Mouse (Mus musculus): Measurements from ENCODE around the gene Pif1.

Gene Pif1

DNA sequence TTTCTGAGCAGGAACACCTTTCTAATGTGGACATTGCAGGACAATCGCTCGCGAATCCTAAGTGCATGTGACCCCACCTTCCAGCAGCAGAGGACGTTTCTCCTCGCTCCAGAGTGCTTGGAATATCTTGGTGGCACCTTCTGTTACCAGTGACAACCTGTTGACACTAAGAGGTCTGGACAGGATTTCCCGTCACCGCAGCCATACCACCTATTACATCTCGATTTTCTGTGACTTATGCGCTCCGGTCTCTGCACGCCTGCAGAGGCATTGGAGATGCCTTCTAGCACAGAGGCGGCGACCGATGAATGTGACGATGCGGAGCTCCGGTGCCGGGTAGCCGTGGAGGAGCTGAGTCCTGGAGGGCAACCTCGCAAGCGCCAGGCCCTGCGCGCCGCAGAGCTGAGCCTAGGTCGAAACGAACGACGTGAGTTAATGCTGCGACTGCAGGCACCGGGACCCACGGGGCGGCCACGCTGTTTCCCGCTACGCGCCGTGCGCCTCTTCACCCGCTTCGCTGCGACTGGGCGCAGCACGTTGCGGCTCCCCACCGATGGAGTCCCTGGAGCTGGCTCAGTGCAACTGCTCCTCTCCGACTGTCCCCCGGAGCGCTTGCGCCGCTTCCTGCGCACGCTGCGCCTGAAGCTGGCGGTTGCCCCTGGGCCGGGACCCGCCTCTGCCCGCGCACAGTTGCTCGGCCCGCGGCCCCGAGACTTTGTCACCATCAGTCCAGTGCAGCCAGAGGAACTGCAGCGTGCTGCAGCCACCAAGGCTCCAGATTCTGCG, 806 bp downstream of the Pif1 start:
- ATAC-seq (ENCODE audit: insufficient number of reproducible peaks, low FRiP score, low TSS enrichment): peak; percentile 20; the same call in 1 of the 2 replicates

DNA sequence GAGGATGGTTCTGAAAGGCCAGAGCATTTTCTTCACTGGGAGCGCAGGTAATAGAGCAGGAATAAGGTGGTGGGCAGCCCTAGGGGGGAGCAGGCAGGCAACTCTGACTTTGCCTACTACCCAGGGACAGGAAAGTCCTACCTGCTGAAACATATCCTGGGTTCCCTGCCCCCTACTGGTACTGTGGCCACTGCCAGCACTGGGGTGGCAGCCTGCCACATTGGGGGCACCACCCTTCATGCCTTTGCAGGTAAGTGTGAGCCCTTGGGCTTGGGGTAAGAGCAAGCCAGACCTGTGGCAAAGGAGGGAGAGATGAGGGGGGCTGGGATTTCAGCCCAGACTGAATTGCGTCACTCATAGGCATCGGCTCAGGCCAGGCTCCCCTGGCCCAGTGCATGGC, 2.1 kb downstream of the Pif1 start:
- ATAC-seq (ENCODE audit: insufficient number of reproducible peaks, low FRiP score, low TSS enrichment): no peak

DNA sequence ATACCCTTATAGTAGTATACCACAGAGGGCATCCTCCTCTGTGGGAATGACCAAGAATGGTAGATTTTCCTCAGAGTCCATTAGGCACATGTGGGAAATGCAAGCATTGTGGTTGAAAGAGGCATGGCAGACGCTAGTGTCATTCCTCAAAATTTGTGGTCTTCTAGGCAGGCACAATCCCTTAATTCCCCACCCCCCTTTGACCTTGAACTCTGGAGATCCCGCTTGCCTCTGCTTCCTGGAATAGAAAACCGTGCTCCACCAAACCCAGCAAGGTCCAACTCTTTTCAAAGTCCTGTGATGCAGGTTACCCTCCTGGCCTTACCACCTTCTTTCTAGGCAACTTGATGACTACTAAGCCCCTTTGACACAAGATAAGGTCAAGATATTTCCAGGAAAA, 5.8 kb downstream of the Pif1 start:
- ATAC-seq (ENCODE audit: insufficient number of reproducible peaks, low FRiP score, low TSS enrichment): no peak

GRCm38 (mm10) chr9:65593596-65593995, 6.6 kb downstream of the Pif1 start:
- no peak for ATAC-seq (ENCODE audit: insufficient number of reproducible peaks, low FRiP score, low TSS enrichment)

- no peak for ATAC-seq (ENCODE audit: insufficient number of reproducible peaks, low FRiP score, low TSS enrichment)
These were observed 11.8 kb downstream of the Pif1 start for GRCm38 (mm10) chr9:65598765-65599249.

DNA sequence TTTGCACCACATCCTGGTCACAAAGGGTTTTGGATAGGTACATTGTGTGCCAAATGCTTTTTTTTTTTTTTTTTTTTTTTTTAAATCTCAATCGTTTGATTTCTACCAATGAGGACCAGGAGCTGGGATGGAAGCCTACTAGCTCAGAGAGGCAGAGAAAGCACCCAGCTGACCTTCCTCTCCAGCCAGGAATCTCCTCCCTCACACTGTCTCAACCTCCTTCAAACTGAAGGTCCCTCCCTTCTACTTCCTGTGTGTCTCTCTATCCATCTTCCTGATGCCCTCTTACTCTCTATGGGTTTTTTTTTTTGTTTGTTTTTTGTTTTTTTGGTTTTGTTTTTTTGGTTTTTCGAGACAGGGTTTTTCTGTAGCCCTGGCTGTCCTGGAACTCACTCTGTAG, 14.0 kb downstream of the Pif1 start:
- no peak for ATAC-seq (ENCODE audit: insufficient number of reproducible peaks, low FRiP score, low TSS enrichment)

DNA sequence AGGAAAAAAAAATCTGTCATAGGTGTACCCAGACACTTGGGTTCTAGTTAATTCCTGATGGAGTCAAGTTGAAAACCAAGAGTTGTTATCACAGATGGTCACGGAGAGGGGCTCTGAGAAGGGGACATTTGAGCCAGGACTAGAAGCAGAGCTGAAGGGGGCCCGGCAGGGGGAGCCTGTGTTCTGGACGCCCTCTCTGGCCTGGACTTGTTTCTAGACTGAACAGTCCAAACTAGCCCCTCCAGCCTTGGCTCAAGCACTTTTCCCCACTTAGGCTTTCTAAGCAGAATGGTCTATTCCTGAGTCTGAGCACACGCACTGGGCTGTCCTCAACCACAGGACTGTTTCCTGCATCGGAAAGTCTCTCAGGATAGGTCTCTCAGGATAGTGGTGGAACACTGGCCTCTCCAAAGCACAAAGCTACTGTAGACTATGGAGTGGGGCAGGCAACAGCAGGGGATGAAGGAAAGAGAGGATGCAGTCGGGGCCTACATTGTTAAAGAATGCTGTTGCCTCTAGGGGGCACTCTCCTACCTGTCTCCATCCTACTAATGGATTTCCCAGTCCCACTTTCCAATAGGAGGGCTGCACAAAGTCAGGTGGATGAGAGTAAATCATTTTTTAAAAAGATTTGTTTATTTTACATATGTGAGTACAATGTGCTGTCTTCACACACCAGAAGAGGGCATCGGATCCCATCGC, 16.6 kb downstream of the Pif1 start:
- no peak for ATAC-seq (ENCODE audit: insufficient number of reproducible peaks, low FRiP score, low TSS enrichment)

GRCm38 (mm10) chr9:65605471-65606136, 18.6 kb downstream of the Pif1 start:
- ATAC-seq (ENCODE audit: insufficient number of reproducible peaks, low FRiP score, low TSS enrichment): peak; percentile 40; the same call in 1 of the 2 replicates

DNA sequence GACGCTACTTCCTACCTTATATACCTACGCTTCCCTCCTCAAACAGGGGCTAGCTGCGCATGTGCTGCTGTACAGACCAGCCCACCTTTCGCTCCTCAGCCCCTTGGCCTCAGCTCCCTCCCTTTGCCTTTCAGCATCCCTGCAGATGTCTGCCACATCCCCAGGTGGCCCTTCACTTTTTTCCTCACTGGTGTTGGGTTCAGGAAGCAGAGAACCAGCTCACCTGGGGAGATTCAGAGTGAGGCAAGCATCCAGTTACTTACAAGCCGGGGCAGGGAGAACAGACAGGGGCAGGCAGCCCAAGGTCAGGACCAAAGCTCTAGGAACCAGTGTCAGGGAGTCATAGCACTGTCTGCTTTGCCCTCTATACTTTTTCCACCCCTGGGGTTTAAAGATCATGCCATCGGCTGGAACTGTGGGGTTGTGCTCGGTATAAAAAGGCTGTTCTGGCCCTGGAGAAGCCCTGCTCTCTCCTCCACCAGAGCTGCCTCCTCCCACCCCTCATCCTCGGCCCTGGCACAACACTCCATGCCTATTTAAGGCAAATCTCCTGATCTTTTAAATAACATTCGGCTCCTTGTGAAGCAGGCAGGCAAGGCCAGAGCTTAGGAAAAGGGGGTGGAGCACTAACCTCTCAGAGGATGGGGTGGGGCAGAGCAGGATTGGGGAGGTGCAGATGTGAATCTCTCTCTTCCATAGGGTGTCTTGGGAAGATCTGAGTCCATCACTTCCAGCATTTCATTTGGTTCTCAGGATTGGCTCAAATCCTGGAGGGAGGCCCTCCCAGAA, 19.6 kb downstream of the Pif1 start:
- ATAC-seq (ENCODE audit: insufficient number of reproducible peaks, low FRiP score, low TSS enrichment): no peak

- ATAC-seq (ENCODE audit: insufficient number of reproducible peaks, low FRiP score, low TSS enrichment): no peak
These were observed 20.2 kb downstream of the Pif1 start for GRCm38 (mm10) chr9:65607120-65607519.

DNA sequence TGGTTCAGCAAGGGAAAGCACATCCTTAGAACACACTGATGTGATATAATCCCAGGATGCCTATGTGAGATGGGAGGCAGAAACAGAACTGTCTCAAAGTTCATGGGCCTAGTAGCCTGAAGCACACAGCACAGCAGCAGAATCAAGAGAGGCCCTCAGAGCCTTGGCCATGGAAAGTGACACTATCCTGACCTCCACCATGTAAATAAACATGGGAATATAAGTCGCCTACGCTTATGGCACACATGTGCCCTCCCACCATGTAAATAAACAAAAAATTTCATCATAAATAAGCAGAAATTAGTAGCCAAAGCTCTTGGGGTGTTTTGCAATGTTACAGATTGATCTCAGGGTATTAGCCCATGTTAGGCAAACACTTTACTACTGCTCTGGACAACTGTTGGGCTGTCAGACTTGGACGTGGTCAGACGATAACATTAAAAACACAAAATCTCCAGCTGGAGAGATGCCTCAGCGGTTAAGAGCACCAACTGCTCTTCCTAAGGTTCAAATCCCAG, 25.1 kb downstream of the Pif1 start:
- ATAC-seq (ENCODE audit: insufficient number of reproducible peaks, low FRiP score, low TSS enrichment): no peak

DNA sequence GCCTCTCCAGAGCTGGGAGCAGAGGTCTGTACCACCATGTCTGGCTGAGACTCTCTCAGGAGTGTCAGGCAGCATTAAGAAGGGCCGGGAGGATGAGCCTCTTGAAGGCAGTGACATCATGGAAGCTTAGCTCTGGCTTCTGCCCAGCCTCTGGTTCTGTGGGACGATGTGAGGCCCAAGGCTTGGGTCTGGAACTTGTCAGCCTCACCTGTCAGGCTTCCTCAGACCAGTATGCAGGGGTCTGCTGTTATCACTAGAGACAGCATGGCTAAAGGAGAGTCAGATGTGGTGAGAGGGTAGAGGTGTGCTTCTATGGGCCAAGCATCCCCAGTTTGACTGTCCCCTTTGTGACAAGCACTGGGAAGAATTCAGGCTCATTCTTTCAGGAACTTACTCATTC, 26.1 kb downstream of the Pif1 start:
- no peak for ATAC-seq (ENCODE audit: insufficient number of reproducible peaks, low FRiP score, low TSS enrichment)

DNA sequence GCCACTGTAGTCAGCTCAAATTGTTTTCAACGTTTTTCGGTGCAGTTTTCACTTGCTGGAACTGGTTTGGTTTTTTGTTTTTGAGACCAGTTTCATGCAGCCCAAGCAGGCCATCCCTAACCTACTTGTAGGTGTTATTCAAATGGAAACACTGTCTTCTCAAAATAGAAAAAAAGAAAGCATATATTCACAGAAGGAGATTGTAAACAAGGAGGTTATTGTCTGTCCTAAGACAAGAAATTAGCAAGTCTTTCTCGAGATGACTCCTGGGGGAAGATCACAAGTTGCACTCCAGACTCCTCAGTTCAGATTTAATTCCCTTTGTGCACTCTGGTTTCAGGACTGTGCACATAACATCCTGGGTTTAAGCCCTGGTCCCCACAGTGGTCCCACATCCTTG, 32.4 kb downstream of the Pif1 start:
- no peak for ATAC-seq (ENCODE audit: insufficient number of reproducible peaks, low FRiP score, low TSS enrichment)

DNA sequence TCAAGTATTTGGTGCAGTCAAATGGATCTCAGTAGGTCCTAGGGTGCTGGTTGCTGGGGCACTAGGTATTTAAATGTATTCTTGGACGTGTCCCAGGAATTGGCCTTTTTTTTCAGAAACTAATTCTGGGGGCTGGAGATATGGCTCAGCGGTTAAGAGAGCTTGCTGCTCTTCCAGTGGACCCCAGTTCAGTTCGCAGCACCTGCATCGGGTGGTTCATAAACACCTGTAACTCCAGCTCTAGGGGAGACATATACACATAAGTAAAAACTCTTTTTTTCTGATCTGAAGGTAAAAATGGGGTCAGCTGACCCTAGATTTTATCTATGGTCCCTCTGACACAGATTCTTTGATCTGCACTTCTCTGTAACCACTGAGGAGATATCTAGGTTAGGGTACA, 34.2 kb downstream of the Pif1 start:
- ATAC-seq (ENCODE audit: insufficient number of reproducible peaks, low FRiP score, low TSS enrichment): no peak

DNA sequence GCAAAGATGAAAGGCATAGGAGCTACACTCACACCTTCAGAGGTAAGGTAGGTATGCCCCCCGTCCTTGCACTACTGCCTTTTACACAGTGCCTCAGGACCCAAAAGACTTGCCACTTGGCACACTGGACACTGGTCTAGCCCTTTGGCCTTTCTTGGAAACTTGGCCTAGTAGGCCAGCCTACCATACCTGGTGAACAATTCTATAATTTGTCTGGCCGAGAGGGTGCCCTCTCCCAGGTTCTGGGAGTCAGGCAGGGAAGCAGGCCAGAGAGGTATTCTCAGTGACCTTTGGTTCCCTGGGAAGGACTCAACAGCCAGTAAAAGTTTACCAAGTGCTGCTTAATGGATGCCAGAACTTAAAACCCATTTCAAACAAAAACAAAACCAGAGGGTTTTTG, 34.7 kb downstream of the Pif1 start:
- ATAC-seq (ENCODE audit: insufficient number of reproducible peaks, low FRiP score, low TSS enrichment): no peak

DNA sequence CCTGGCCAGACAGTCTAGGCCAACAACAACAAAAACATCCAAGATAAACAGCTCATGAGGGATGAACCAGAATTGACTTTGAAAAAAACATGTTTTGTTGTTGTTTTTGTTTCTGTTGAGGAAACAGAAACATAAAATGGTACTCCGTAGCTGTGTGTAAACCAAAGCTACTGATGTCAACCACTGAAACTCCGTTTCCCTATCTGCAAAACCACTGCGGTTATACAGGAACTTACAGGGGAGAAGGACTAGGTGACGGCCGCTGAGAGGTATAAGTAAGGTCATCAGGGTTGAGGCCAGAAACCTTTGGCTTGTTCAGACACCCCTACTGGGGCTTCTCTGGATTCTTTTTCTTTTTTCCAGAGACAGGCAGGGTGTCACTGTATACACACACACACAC, 35.9 kb downstream of the Pif1 start:
- ATAC-seq (ENCODE audit: insufficient number of reproducible peaks, low FRiP score, low TSS enrichment): no peak

DNA sequence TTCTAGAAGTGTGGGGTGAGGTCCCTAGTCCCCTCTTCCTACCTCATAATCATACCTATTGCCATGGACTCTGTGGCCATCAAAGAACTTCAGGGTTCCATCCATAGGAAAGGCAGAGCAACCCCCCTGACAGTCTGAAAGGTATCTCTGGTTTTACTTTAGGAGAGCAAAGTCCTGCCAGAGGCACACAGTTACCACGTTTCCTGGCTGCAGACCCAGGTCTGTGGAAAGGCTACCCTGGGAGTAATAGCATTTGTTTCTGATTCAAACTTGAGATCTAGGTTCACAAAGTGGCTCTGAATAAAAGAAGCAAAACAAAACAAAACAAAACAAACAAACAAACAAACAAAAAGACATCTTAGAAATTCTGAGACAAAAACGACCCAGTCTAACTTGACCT, 37.3 kb downstream of the Pif1 start:
- no peak for ATAC-seq (ENCODE audit: insufficient number of reproducible peaks, low FRiP score, low TSS enrichment)

GRCm38 (mm10) chr9:65629025-65629766, 42.2 kb downstream of the Pif1 start, which contains the start of gene Rbpms2:
Gene Rbpms2 (plus strand): TSS chr9:65629648.
- ATAC-seq (ENCODE audit: insufficient number of reproducible peaks, low FRiP score, low TSS enrichment): no peak

DNA sequence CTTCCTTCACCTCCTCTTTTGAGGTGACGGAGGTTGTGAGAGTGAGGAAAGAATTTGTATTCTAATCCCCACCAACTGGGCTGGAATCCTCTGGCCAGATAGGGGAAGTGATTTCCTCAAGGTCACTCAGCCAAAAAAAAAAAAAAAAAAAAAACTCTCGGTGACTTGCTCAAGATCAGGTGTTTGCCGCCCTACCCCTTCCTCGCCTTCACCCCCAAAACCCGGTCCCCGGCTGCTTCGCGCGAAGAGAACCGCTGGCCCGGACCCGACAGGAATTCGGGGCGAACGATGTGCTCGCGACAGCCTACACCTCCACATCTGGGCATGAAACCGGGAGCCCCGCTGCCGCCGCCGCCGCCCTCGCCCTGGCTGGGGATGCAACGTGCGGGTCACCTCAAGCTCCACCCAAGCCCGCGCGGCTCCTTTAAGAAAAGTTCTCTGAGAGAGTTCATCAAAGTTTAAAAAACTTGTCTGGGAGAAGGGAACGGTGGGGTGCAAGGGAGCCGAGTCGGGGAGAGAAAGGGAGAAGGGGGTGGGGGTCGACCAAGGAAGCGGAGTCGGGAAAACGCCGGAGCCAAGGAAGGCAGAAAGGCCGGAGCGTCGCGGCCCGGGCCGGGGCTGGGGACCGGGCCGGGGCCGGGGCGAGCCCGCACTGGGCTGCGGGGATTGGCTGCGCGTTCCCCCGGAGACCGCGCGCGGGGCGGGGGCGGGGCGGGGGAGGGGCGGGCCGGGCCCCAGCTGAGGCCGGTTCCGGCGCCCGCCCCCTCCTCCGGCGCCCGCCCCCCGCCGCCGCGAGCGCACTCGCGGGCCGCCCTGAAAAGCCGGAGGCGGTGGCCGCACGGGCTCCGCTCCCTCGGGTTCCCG, 43.0 kb downstream of the Pif1 start:
- no peak for ATAC-seq (ENCODE audit: insufficient number of reproducible peaks, low FRiP score, low TSS enrichment)

Measured in cerebellum, adult (tissue).